Mouse (Mus musculus) liver, postnatal 0 days (tissue): ENCODE results near the gene Sprtn. TPM values are rescaled to one million over a fixed set of nuclear protein-coding genes. Genes with fewer than 3 reads are reported as not detected.
A peak's percentile ranks its signal among the peaks of the same experiment; 100 is the strongest.

Experiments
- ATAC-seq: fragments of 200-750 bp; cut with Nextera tagmentation; 2 replicates; pipeline ENCODE4 v1.8.0; 2017; ENCODE audit warnings: mild to moderate bottlenecking, moderate library complexity
- DNase-seq: peaks from one replicate; pipeline ENCODE4 v3.0.0-alpha.2; 2016
- H3K27ac ChIP-seq: fragments of 300-500 bp; sonication (generic); 2 replicates; pipeline ENCODE4 v1.5.1; 2014; ENCODE audit warnings: antibody characterized with exemption, moderate library complexity, mild to moderate bottlenecking, low read depth
- H3K27me3 ChIP-seq: fragments of 300-500 bp; sonication (generic); 2 replicates; pipeline ENCODE4 v1.6.1; 2014; ENCODE audit warnings: low read length, control low read depth, mixed read lengths; ENCODE audit not compliant: insufficient read depth
- H3K36me3 ChIP-seq: fragments of 300-500 bp; sonication (generic); replicated peaks from 2 replicates; pipeline ENCODE4 v1.6.1; 2014; ENCODE audit warnings: mild to moderate bottlenecking, control low read depth, low read length, moderate library complexity, mixed read lengths; ENCODE audit not compliant: insufficient read depth
- H3K4me1 ChIP-seq: fragments of 300-500 bp; sonication (generic); 2 replicates; pipeline ENCODE4 v1.6.1; 2014; ENCODE audit warnings: antibody characterized with exemption, mild to moderate bottlenecking, control low read depth; ENCODE audit not compliant: insufficient read depth
- H3K4me2 ChIP-seq: fragments of 300-500 bp; sonication (generic); 2 replicates; pipeline ENCODE4 v1.6.1; 2014; ENCODE audit warnings: low read depth, mild to moderate bottlenecking, low read length, moderate library complexity, mixed read lengths
- H3K4me3 ChIP-seq: fragments of 300-500 bp; sonication (generic); 2 replicates; pipeline ENCODE4 v1.5.1; 2014; ENCODE audit warnings: low read depth, low read length
- H3K9ac ChIP-seq: fragments of 300-500 bp; sonication (generic); replicated peaks from 2 replicates; pipeline ENCODE4 v1.6.1; 2014; ENCODE audit warnings: mild to moderate bottlenecking, moderate library complexity
- H3K9me3 ChIP-seq: fragments of 300-500 bp; sonication (generic); 2 replicates; pipeline ENCODE4 v1.6.1; 2016; ENCODE audit warnings: mild to moderate bottlenecking, control low read depth, low read length, mixed read lengths
- CTCF ChIP-seq: sonication (generic); IDR thresholded peaks from 2 replicates; pipeline ENCODE4 v1.5.1; 2016; ENCODE audit warnings: antibody characterized with exemption, low read depth
- EP300 ChIP-seq: IDR thresholded peaks from 2 replicates; pipeline ENCODE4 v1.6.1; 2016; ENCODE audit warnings: antibody characterized with exemption, low read depth, mild to moderate bottlenecking
- WGBS: fragments of 180-500 bp; shearing (Covaris S2); extraction: QIAGEN DNeasy Blood & Tissue Kit; methylation state at CpG from one replicate; pipeline ENCODE4 v1.1.7; 2014; ENCODE audit not compliant: insufficient replicate concordance; 5-methylcytosine and 5-hydroxymethylcytosine counted together
- polyA plus RNA-seq: library from polyadenylated mRNA; unstranded; fragments of >200 nt; fragmentation: Nextera tagmentation; extraction: Ambion mirVana; gene quantifications from 2 replicates; pipeline ENCODE4 v1.2.1, GENCODE M21; 2015

Sprtn gene
- polyA plus RNA-seq, 1 experiment from 2014 or later, result 4.0 TPM

DNA sequence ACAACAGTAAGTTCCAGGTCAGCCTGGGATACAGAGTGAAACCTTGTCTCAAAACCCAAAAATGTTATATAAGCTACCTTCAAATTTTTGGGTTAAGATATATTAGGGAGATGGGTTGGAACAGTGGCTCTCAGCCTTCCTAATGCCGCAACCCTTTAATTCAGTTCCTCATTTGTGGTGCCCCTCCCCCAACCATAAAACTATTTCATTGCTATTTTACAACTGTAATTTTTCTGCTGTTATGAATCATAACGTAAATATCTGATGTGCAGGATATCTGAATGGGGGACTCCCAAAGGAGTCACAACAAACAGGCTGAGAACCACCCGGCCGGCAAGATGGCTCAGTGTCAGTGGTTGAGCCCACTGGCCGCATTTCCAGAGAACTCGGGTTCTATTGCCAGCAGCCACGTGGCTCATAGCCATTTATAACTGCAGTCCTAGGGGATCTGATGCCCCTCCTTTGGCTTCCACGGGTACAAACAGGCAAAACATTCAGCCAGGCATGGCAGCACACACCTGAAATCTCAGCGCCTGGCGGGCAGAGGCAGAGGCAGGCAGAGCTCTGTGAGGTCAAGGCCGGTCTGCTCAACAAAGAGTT, 24.9 kb downstream of the Sprtn start:
- DNase-seq (no peak), ATAC-seq (no peak)
- Histone ChIP-seq H3K9me3 (no peaks in the 10 kb centered on the region), H3K27me3 (no peaks in the 10 kb centered on the region), H3K4me1 (peaks cover 61% of the 10 kb centered on the region), H3K9ac (no peak overlapping the region), H3K4me3 (0 out of 2 replicates have a peak overlapping the region, but pooled peaks have one; percentile 9), H3K27ac (no peak overlapping the region), H3K36me3 (no peaks in the 10 kb centered on the region), H3K4me2 (peak overlapping the region; percentile 56)
- 57% methylated on average over 11 of the region's 11 CpGs for WGBS
- no peak for TF ChIP-seq CTCF
- TF ChIP-seq EP300, result no peak

DNA sequence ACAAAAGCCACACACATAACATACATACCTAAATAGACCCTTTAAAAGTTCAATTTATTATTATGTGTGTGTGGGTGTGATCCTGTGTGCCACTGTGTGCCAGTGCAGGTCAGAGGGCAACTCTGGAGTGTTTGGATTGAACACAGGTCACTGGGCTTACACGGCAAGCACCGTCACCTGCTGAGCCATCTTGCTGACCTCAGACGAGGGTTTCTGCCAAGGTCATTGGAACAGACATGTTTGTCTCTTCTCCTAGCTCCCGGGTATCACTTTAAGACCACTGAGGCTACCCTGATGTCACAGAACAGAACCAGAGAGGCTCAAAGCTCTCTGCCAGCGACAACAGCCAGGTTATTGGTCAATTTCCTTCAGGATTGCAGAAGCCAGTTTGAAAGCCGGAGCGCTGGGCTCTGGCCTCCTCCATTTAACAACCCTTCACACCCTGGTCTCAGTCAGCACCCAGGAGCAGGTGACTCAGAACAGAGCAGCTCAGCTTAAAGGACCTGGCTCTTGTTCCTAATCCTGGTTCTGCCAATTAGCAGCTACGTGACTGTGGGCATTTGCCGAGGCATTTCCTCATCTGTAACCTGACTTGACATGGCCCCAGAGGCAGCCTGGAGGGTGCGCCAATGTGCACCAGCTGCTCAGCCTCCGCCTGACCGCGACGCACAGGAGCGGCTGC, 26.4 kb downstream of the Sprtn start:
- no peak for DNase-seq
- WGBS, result 76% methylated on average over 15 of the region's 15 CpGs
- TF ChIP-seq CTCF, result no peak
- no peak for TF ChIP-seq EP300

DNA sequence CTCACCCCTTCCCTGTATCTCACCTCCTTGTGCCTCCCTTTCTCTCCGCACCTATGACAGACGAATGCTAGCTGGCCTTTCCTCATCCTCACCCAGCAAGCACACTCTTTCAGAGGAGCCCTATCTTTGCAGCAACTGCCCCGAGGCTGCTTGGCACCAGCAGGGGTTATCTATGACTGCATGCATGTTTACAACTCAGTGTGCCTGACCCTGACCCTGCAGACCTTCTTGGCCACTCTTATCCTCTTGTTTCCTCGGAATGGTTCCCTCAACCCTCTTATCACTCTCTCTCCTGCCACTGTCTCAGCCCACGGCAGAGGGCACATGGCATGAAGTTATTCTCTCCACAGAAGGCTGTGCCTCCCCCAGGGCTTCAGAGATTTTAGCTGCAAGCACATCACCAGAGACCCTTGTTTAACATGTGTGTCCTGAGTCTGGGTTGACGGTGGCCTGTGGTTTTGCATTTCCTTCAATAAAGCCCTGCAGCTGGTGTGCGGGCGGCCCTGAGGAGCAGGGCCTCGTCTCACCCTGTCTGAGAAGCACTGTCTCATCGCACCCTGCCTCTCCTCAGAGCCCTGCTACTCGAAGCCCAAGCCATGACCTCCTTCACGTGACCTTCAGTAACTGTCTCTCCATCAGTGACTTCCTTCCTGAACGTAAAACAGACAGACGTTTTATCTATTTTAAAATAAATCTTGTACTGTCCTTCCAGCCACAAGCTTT, 28.0 kb downstream of the Sprtn start:
- no peaks in the 10 kb centered on the region for H3K27me3 ChIP-seq
- no peak overlapping the region for H3K4me2 ChIP-seq
- no peaks in the 10 kb centered on the region for H3K36me3 ChIP-seq
- H3K9me3 ChIP-seq, result no peaks in the 10 kb centered on the region
- peak overlapping the region; percentile 26; the same call in 1 of the 2 replicates for H3K27ac ChIP-seq
- WGBS, result 25% methylated on average over 14 of the region's 14 CpGs
- ATAC-seq (peak; percentile 57), DNase-seq (peak; percentile 25)
- no peak overlapping the region for H3K9ac ChIP-seq
- H3K4me1 ChIP-seq, result peaks cover 70% of the 10 kb centered on the region
- TF ChIP-seq CTCF, result no peak
- no peak; the same call in 1 of the 2 replicates for TF ChIP-seq EP300
- H3K4me3 ChIP-seq, result no peak overlapping the region

More for the DNA sequence above, 26.4 kb downstream of the Sprtn start:
- H3K4me2 ChIP-seq, result no peak overlapping the region
- no peak overlapping the region for H3K4me3 ChIP-seq
- no peak overlapping the region for H3K9ac ChIP-seq
- no peak overlapping the region for H3K27ac ChIP-seq
- no peaks in the 10 kb centered on the region for H3K36me3 ChIP-seq
- ATAC-seq, result peak; percentile 13; the same call in 1 of the 2 replicates
- H3K9me3 ChIP-seq, result no peaks in the 10 kb centered on the region
- no peaks in the 10 kb centered on the region for H3K27me3 ChIP-seq
- peaks cover 62% of the 10 kb centered on the region for H3K4me1 ChIP-seq

DNA sequence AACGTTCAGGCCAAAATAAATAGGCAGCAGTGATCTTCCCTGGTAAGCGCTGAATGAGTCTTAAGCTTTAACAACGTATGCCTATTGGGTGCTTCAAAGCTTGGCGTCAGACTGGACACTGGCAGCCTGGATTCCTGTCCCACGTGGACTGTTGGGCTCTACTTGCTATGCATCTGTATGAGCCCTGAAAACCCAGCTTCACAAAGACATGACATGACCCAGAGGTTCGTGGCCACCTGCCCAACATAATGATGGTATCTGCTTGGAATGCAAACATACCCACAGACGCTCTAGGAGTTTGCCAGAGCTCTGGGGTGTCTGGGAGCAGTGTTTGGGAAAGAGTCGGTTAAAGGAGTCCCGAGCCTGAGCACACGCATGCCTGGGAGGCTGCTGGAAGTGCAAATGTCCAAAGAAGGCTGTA, 28.7 kb downstream of the Sprtn start:
- H3K4me1 ChIP-seq, result peaks cover 66% of the 10 kb centered on the region
- no peaks in the 10 kb centered on the region for H3K36me3 ChIP-seq
- no peak overlapping the region for H3K4me3 ChIP-seq
- ATAC-seq (no peak), DNase-seq (no peak)
- H3K9me3 ChIP-seq, result no peaks in the 10 kb centered on the region
- H3K27ac ChIP-seq, result peak overlapping the region; percentile 26; the same call in 1 of the 2 replicates
- H3K9ac ChIP-seq, result no peak overlapping the region
- no peak for TF ChIP-seq CTCF
- TF ChIP-seq EP300, result no peak
- no peaks in the 10 kb centered on the region for H3K27me3 ChIP-seq
- 42% methylated on average over 10 of the region's 10 CpGs for WGBS
- H3K4me2 ChIP-seq, result no peak overlapping the region

DNA sequence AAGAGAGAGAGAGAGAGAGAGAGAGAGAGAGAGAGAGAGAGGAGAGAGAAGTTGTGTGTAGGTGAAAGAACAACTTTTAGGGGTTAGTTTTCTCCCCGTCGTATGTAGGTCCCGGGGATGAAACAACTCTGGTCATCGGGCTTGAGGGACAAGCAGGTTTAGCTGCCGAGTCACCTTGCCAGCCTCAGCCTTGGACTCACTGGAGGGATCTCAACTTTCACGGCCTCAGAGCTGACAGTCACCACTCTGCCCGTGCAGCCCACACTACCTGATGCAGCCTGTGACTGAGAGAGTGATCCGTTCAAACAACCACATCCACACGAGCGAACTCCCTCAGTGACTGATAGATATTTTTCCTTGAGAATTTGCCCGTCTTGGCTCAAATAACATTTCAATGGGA, 31.3 kb downstream of the Sprtn start:
- Histone ChIP-seq H3K4me2 (no peak overlapping the region), H3K9ac (no peak overlapping the region), H3K9me3 (no peaks in the 10 kb centered on the region), H3K27ac (no peak overlapping the region), H3K36me3 (no peaks in the 10 kb centered on the region), H3K27me3 (no peaks in the 10 kb centered on the region), H3K4me1 (peaks cover 48% of the 10 kb centered on the region), H3K4me3 (no peak overlapping the region)
- ATAC-seq, result no peak
- no peak for DNase-seq
- 82% methylated on average over 11 of the region's 11 CpGs for WGBS
- TF ChIP-seq CTCF, result no peak
- TF ChIP-seq EP300, result no peak

DNA sequence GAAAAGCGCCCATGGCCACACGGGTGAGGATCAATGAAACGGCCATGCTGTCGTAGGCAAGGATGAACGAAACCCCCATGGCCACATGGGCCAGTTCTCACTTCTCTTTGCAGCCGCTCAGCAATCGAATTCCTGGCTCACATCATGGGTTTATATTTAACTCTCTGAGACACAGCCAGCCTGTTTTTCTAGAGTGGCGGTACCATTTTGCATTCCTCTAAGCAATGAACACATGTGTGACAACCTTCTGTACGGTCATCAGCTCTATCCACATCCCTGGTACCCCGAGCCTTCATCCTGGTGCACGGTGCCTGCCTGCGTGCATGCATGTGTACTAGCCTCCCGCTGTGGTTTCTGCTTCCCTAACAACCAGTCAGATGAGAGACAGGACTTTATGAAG, 32.4 kb downstream of the Sprtn start:
- Histone ChIP-seq H3K9me3 (no peaks in the 10 kb centered on the region), H3K27ac (no peak overlapping the region), H3K4me1 (peaks cover 40% of the 10 kb centered on the region), H3K27me3 (no peaks in the 10 kb centered on the region), H3K36me3 (no peaks in the 10 kb centered on the region), H3K4me2 (no peak overlapping the region), H3K4me3 (no peak overlapping the region), H3K9ac (no peak overlapping the region)
- DNase-seq, result no peak
- WGBS, result 73% methylated on average over 13 of the region's 13 CpGs
- ATAC-seq, result peak; percentile 23; the same call in 1 of the 2 replicates
- TF ChIP-seq CTCF (no peak), EP300 (no peak)
